Mouse (Mus musculus) gastrocnemius, adult 2 months (tissue): ENCODE measurements at regions not wholly inside any gene's neighbourhood (a gene's known extent, or its start where the extent isn't known, plus 50 kb on each side); places are given as distances from the start of the nearest gene placed in this dataset.

Experiments used
- DNase-seq: peaks from one replicate; pipeline ENCODE4 v3.0.0; 2022
- H3K27ac ChIP-seq: fragments of 200-600 bp; 2 replicates; pipeline ENCODE4 v1.8.1; 2022; ENCODE audit warnings: mild to moderate bottlenecking
- H3K4me3 ChIP-seq: fragments of 200-600 bp; 2 replicates; pipeline ENCODE4 v1.8.1; 2022; ENCODE audit warnings: mild to moderate bottlenecking, moderate library complexity
- CTCF ChIP-seq: fragments of 200-600 bp; IDR thresholded peaks from 2 replicates; pipeline ENCODE4 v1.8.1; 2022; ENCODE audit warnings: antibody characterized with exemption, mild to moderate bottlenecking, moderate library complexity
- intact Hi-C: fragments of 180-260 bp; cut with DNase I; formaldehyde crosslinking; loops from one replicate; pipeline ENCODE4 v1.15.1; 2025

GRCm38 (mm10) chr5:73768253-73768652, 117.1 kb downstream of the Spata18 start:
- Histone ChIP-seq H3K4me3 (no peak overlapping the region), H3K27ac (no peak overlapping the region)
- no peak for TF ChIP-seq CTCF
- intact Hi-C loops = no loop called here
- no peak for DNase-seq

- no peak overlapping the region for H3K4me3 ChIP-seq
- intact Hi-C loops = no loop called here
- peak overlapping the region; percentile 31 for H3K27ac ChIP-seq
- no peak for DNase-seq
- no peak for TF ChIP-seq CTCF
Measured at GRCm38 (mm10) chr5:73775775-73776548, 124.8 kb downstream of the Spata18 start.

GRCm38 (mm10) chr5:73777282-73777921, 126.2 kb downstream of the Spata18 start:
- TF ChIP-seq CTCF = no peak
- intact Hi-C loops = no loop called here
- Histone ChIP-seq H3K4me3 (no peak overlapping the region), H3K27ac (peak overlapping the region; percentile 68)
- peak; percentile 69 for DNase-seq

GRCm38 (mm10) chr5:73781190-73781940, 130.2 kb downstream of the Spata18 start:
- TF ChIP-seq CTCF = no peak
- DNase-seq = no peak
- intact Hi-C loops = no loop called here
- no peak overlapping the region for H3K4me3 ChIP-seq
- no peak overlapping the region for H3K27ac ChIP-seq

GRCm38 (mm10) chr5:73782214-73783091, 131.3 kb downstream of the Spata18 start:
- peak; percentile 23 for DNase-seq
- no peak overlapping the region for H3K27ac ChIP-seq
- no peak overlapping the region for H3K4me3 ChIP-seq
- TF ChIP-seq CTCF = no peak
- intact Hi-C loops = no loop called here

- H3K4me3 ChIP-seq = no peak overlapping the region
- TF ChIP-seq CTCF = no peak
- no peak overlapping the region for H3K27ac ChIP-seq
- intact Hi-C loops = no loop called here
- no peak for DNase-seq
Measured at GRCm38 (mm10) chr5:73787275-73787674, 136.1 kb downstream of the Spata18 start.

- H3K4me3 ChIP-seq = no peak overlapping the region
- no peak overlapping the region for H3K27ac ChIP-seq
- TF ChIP-seq CTCF = no peak
- DNase-seq = no peak
- intact Hi-C loops = no loop called here
Measured at GRCm38 (mm10) chr5:73792216-73792615, 141.0 kb downstream of the Spata18 start.

GRCm38 (mm10) chr5:73796201-73796600, 145.0 kb downstream of the Spata18 start:
- DNase-seq = no peak
- Histone ChIP-seq H3K27ac (no peak overlapping the region), H3K4me3 (no peak overlapping the region)
- no peak for TF ChIP-seq CTCF
- intact Hi-C loops = no loop called here

GRCm38 (mm10) chr5:73797980-73798379, 146.8 kb downstream of the Spata18 start:
- no peak for TF ChIP-seq CTCF
- intact Hi-C loops = no loop called here
- Histone ChIP-seq H3K4me3 (no peak overlapping the region), H3K27ac (no peak overlapping the region)
- no peak for DNase-seq

GRCm38 (mm10) chr5:73803431-73803830, 152.3 kb downstream of the Spata18 start:
- H3K4me3 ChIP-seq = no peak overlapping the region
- H3K27ac ChIP-seq = no peak overlapping the region
- intact Hi-C loops = no loop called here
- no peak for TF ChIP-seq CTCF
- no peak for DNase-seq

GRCm38 (mm10) chr5:73804556-73805230, 153.5 kb downstream of the Spata18 start:
- DNase-seq = no peak
- intact Hi-C loops = no loop called here
- H3K4me3 ChIP-seq = no peak overlapping the region
- no peak overlapping the region for H3K27ac ChIP-seq
- TF ChIP-seq CTCF = no peak

- Histone ChIP-seq H3K4me3 (no peak overlapping the region), H3K27ac (no peak overlapping the region)
- DNase-seq = no peak
- no peak for TF ChIP-seq CTCF
- intact Hi-C loops = no loop called here
Measured at GRCm38 (mm10) chr5:73810660-73811059, 159.5 kb downstream of the Spata18 start.
